Mouse (Mus musculus) spleen, adult 2 months (tissue): Measurements from ENCODE around the gene Rasl12.

ENCODE experiments used
- CTCF ChIP-seq: fragments of 200-500 bp; IDR thresholded peaks from 2 replicates; pipeline ENCODE4 v1.5.1; 2011; ENCODE audit warnings: mild to moderate bottlenecking, inconsistent platforms; ENCODE audit not compliant: insufficient read depth, insufficient read length, insufficient replicate concordance; ENCODE audit errors: extremely low read depth
- POLR2A ChIP-seq: fragments of 200-500 bp; IDR thresholded peaks from 2 replicates; pipeline ENCODE4 v1.6.1; 2011; ENCODE audit warnings: low read depth, low read length, inconsistent platforms

DNA sequence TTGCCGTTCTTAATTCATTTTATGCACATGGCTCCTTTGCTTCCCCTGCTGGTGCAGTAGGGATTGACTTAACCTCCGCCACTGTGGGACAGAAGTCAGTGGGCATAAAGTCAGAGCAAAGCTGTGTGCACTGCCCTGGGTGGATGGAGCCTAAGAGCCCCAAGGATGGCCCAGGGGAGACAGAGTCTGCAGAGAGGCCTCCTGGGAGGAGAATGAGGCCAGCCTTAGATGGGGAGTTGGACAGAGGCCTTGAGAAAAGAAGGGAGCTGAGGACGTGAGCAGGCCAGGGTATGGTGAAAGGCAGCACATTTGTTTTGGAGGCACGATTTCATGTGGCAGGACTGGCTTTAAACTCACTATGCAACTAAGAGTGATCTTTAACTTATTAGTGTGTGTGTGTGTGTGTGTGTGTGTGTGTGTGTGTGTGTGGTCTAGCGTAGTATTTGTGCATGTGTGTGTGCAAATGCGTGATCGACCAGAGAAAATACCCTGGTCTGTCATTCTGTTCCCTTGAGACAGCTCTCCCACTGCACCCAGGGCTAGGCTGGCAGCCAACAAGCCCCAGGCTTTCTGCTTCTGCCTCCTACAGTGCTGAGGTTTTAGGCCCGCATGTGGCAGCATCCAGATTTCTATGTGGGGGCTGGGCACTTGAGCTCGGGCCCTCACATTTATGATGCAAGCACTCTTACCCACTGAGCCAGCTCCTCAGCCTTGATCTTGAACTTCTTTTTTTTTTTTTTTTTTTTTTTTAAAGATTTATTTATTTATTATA lies 23.0 kb upstream of the Rasl12 start:
- TF ChIP-seq CTCF: no peak
- no peak for TF ChIP-seq POLR2A
